Mouse (Mus musculus) brain, embryonic 14.5 days (tissue): ENCODE results near the gene Olfr1115.

Source experiments
- CTCF ChIP-seq: fragments of 200-500 bp; IDR thresholded peaks from 2 replicates; pipeline ENCODE4 v1.5.1; 2012; ENCODE audit warnings: inconsistent platforms, mild to moderate bottlenecking, moderate library complexity, borderline replicate concordance; ENCODE audit not compliant: insufficient read depth, insufficient read length; ENCODE audit errors: extremely low read depth
- POLR2A ChIP-seq: fragments of 200-500 bp; IDR thresholded peaks from 2 replicates; pipeline ENCODE4 v1.6.1; 2012; ENCODE audit warnings: mild to moderate bottlenecking, inconsistent platforms, borderline replicate concordance; ENCODE audit not compliant: poor library complexity, insufficient read depth, insufficient read length, severe bottlenecking; ENCODE audit errors: extremely low read depth

DNA sequence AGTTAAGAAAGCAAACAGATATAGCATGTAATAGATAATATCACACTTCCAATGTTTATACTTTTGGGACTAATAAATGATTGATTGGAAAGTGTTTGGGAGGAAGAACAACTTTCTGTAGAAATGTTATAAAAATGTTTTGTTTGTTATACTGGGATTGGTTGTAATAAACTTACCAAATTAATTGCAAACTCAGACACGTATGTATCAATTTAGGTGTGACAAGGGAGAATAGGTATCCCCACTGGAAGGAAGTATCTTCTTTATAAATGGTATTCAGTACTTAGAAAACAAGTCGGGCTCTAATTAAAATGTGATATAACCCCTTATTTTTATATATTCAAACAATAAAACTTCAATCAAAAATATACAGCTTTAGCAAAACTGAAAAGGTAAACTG is 39.1 kb upstream of the Olfr1115 start, which contains the start of gene Olfr1113:
- TF ChIP-seq CTCF (no peak), POLR2A (no peak)
